Mouse (Mus musculus): ENCODE data around the gene Pcnx4.
"Not testable (repeated sequence)": the region's sequence is repeated elsewhere in the genome, so short reads cannot be mapped to it uniquely, and the experiment has no call there.

Gene Pcnx4

GRCm38 (mm10) chr12:72594001-72594400 lies 57.8 kb downstream of the Pcnx4 start:
- DNase-seq (ENCODE audit: low spot score in 2 of 2) = no peak

- not testable (repeated sequence) for DNase-seq (ENCODE audit: low spot score in 2 of 2)
Observed at GRCm38 (mm10) chr12:72598731-72599130, 62.5 kb downstream of the Pcnx4 start.

- no peak for DNase-seq (ENCODE audit: low spot score in 2 of 2)
Observed at GRCm38 (mm10) chr12:72612053-72612452, 75.9 kb downstream of the Pcnx4 start.

GRCm38 (mm10) chr12:72620856-72621255 lies 84.7 kb downstream of the Pcnx4 start:
- no peak for DNase-seq (ENCODE audit: low spot score in 2 of 2)

GRCm38 (mm10) chr12:72621441-72621840 lies 85.3 kb downstream of the Pcnx4 start:
- DNase-seq (ENCODE audit: low spot score in 2 of 2) = no peak

GRCm38 (mm10) chr12:72622853-72623496 lies 86.8 kb downstream of the Pcnx4 start:
- no peak for DNase-seq (ENCODE audit: low spot score in 2 of 2)

- DNase-seq (ENCODE audit: low spot score in 2 of 2) = no peak
Observed at GRCm38 (mm10) chr12:72628751-72629150, 92.6 kb downstream of the Pcnx4 start.
